Mouse (Mus musculus): ENCODE measurements around the gene Ssbp2. TPM values are rescaled to one million over a fixed set of nuclear protein-coding genes. Genes with fewer than 3 reads are reported as not detected.

Gene Ssbp2
- polyA plus RNA-seq, 1 experiment from 2014 or later: 112 TPM

GRCm38 (mm10) chr13:91462395-91462794 lies 2.3 kb downstream of the Ssbp2 start:
- ATAC-seq (ENCODE audit: insufficient number of reproducible peaks, insufficient read depth, low FRiP score, low read depth): no peak
- Histone ChIP-seq H3K4me1 (ENCODE audit: control insufficient read depth in 2 of 2, insufficient read depth in 2 of 2, low read length in 2 of 2) (peaks cover 8 to 27% of the 10 kb centered on the region in 2 experiments), H3K27me3 (ENCODE audit: control insufficient read depth, insufficient read depth, low read length) (no peaks in the 10 kb centered on the region), H3K4me3 (ENCODE audit: control insufficient read depth in 1 of 2, insufficient read depth in 1 of 2, low read depth in 1 of 2, low read length in 2 of 2) (peak overlapping the region; percentile 79 to 87), H3K4me2 (ENCODE audit: low read length) (peak overlapping the region; percentile 83), H3K36me3 (ENCODE audit: control insufficient read depth, insufficient read depth, low read length) (no peaks in the 10 kb centered on the region), H3K27ac (replicated peaks in 1 of 2; ENCODE audit: control insufficient read depth in 1 of 2, insufficient read depth in 1 of 2, low read depth in 2 of 2, low read length in 2 of 2) (peak overlapping the region in 1 of 2 experiments; percentile 95; a peak in 1 of 4 replicates), H3K9ac (ENCODE audit: low read length) (peak overlapping the region; percentile 95), H3K9me3 (ENCODE audit: control insufficient read depth, low read length) (no peaks in the 10 kb centered on the region)
- 12% methylated on average over 2 of the region's 2 CpGs for WGBS

DNA sequence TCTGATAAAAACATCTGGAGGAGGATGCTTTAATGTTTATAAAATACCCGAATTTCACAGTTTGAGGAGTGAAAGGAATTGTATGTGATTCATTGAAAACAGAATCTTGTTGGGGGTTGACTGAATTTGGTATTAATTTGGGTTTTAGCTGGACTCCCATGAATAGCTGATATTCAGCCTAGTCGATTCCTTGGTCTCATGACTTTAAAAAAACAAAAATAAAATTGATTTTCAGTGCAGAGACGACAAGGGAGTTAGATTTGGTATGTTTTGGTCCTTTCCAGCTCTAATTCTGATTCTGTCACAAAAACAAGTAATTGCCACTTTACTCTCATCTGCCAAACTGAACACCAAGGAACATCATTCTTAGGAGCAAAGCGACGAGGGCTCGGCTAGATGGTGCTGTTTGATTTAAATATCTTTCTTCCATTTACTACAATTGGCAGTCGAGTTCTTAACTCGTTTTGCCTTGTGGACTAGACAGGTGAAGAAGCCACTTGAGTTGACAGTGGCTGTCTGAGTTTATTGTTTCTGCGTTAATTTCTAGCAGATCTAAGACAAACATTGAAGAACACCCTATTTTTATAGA lies 2.9 kb downstream of the Ssbp2 start:
- H3K4me2 ChIP-seq (ENCODE audit: low read length): peak overlapping the region; percentile 4; the same call in 1 of the 2 replicates
- WGBS: 32% methylated on average over 9 of the region's 9 CpGs
- no peak overlapping the region for H3K4me3 ChIP-seq (ENCODE audit: control insufficient read depth in 1 of 2, insufficient read depth in 1 of 2, low read depth in 1 of 2, low read length in 2 of 2)
- no peaks in the 10 kb centered on the region for H3K36me3 ChIP-seq (ENCODE audit: control insufficient read depth, insufficient read depth, low read length)
- no peaks in the 10 kb centered on the region for H3K9me3 ChIP-seq (ENCODE audit: control insufficient read depth, low read length)
- no peak overlapping the region for H3K27ac ChIP-seq (replicated peaks in 1 of 2; ENCODE audit: control insufficient read depth in 1 of 2, insufficient read depth in 1 of 2, low read depth in 2 of 2, low read length in 2 of 2)
- H3K9ac ChIP-seq (ENCODE audit: low read length): no peak overlapping the region
- peaks cover 8 to 27% of the 10 kb centered on the region in 2 experiments for H3K4me1 ChIP-seq (ENCODE audit: control insufficient read depth in 2 of 2, insufficient read depth in 2 of 2, low read length in 2 of 2)
- ATAC-seq (ENCODE audit: insufficient number of reproducible peaks, insufficient read depth, low FRiP score, low read depth): no peak
- no peaks in the 10 kb centered on the region for H3K27me3 ChIP-seq (ENCODE audit: control insufficient read depth, insufficient read depth, low read length)

DNA sequence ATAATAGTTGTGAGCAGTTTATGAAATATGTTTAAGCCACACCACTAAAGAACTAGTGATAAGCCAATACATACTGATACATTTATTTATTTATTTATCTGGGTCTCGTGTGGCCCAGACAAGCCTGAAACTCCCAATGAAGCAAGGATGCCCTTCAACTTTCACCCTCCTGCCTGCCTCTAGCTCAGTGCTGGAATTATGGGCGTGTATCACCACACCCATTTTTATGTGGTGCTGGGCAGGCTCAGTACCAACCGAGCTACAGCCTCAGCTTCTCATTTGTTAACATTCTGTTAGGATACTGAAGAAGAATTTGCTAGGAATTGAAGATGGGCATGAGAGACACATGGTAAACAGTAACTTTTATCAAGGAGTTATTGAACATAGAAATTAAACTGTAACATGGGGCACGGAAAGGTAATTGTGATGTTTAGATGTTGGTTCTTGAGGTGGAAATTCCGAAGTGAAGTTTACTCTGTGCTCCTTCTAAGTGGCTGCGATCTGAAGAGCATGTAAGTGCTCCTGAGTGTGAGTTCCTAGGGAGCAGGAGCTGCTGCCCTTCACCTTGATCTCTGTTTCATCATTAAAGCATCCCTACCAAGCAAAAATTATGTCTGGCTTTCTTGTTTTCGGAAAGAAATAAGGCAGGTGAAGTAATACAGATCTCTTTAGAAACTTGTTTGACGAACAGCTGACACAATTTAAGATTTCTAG lies 5.1 kb downstream of the Ssbp2 start:
- peaks cover under 1 to 11% of the 10 kb centered on the region in 2 experiments for H3K4me1 ChIP-seq (ENCODE audit: control insufficient read depth in 2 of 2, insufficient read depth in 2 of 2, low read length in 2 of 2)
- no peaks in the 10 kb centered on the region for H3K36me3 ChIP-seq (ENCODE audit: control insufficient read depth, insufficient read depth, low read length)
- H3K27me3 ChIP-seq (ENCODE audit: control insufficient read depth, insufficient read depth, low read length): no peaks in the 10 kb centered on the region
- no peak overlapping the region for H3K9ac ChIP-seq (ENCODE audit: low read length)
- H3K27ac ChIP-seq (replicated peaks in 1 of 2; ENCODE audit: control insufficient read depth in 1 of 2, insufficient read depth in 1 of 2, low read depth in 2 of 2, low read length in 2 of 2): no peak overlapping the region
- 66% methylated on average over 8 of the region's 8 CpGs for WGBS
- ATAC-seq (ENCODE audit: insufficient number of reproducible peaks, insufficient read depth, low FRiP score, low read depth): no peak
- no peak overlapping the region for H3K4me3 ChIP-seq (ENCODE audit: control insufficient read depth in 1 of 2, insufficient read depth in 1 of 2, low read depth in 1 of 2, low read length in 2 of 2)
- no peaks in the 10 kb centered on the region for H3K9me3 ChIP-seq (ENCODE audit: control insufficient read depth, low read length)
- H3K4me2 ChIP-seq (ENCODE audit: low read length): no peak overlapping the region

- 55% methylated on average over 2 of the region's 2 CpGs for WGBS
- Histone ChIP-seq H3K36me3 (ENCODE audit: control insufficient read depth, insufficient read depth, low read length) (no peaks in the 10 kb centered on the region), H3K9ac (ENCODE audit: low read length) (no peak overlapping the region), H3K4me1 (ENCODE audit: control insufficient read depth in 2 of 2, insufficient read depth in 2 of 2, low read length in 2 of 2) (peaks cover 6 to 35% of the 10 kb centered on the region in 2 experiments), H3K4me2 (ENCODE audit: low read length) (no peak overlapping the region), H3K4me3 (ENCODE audit: control insufficient read depth in 1 of 2, insufficient read depth in 1 of 2, low read depth in 1 of 2, low read length in 2 of 2) (no peak overlapping the region), H3K27ac (replicated peaks in 1 of 2; ENCODE audit: control insufficient read depth in 1 of 2, insufficient read depth in 1 of 2, low read depth in 2 of 2, low read length in 2 of 2) (no peak overlapping the region), H3K27me3 (ENCODE audit: control insufficient read depth, insufficient read depth, low read length) (no peaks in the 10 kb centered on the region), H3K9me3 (ENCODE audit: control insufficient read depth, low read length) (0 out of 2 replicates have a peak, but pooled peaks cover 3% of the 10 kb centered on the region)
- ATAC-seq (ENCODE audit: insufficient number of reproducible peaks, insufficient read depth, low FRiP score, low read depth): no peak
Measured at GRCm38 (mm10) chr13:91471566-91471965, 11.5 kb downstream of the Ssbp2 start.

DNA sequence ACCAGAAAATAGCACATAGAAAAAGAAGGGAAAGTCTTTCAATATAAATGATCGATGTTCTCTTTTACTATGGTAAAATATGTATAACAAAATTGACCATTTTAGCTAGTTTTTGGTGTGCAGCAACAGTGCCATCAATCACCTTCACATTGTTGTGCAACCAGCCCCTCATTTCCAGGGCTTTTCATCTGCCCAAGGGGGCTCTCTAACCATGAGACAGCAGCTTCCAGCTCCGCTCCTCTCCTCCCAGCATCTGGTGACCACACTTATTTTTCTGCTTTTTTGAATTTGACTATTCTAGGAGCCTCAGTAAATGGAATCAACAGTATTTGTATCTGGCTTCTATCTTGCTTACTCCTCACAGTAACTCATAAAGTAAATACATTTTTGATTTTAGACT lies 11.9 kb downstream of the Ssbp2 start:
- Histone ChIP-seq H3K4me2 (ENCODE audit: low read length) (no peak overlapping the region), H3K27me3 (ENCODE audit: control insufficient read depth, insufficient read depth, low read length) (no peaks in the 10 kb centered on the region), H3K27ac (replicated peaks in 1 of 2; ENCODE audit: control insufficient read depth in 1 of 2, insufficient read depth in 1 of 2, low read depth in 2 of 2, low read length in 2 of 2) (no peak overlapping the region), H3K9ac (ENCODE audit: low read length) (no peak overlapping the region), H3K9me3 (ENCODE audit: control insufficient read depth, low read length) (0 out of 2 replicates have a peak, but pooled peaks cover 5% of the 10 kb centered on the region), H3K4me1 (ENCODE audit: control insufficient read depth in 2 of 2, insufficient read depth in 2 of 2, low read length in 2 of 2) (peaks cover 6 to 35% of the 10 kb centered on the region in 2 experiments), H3K4me3 (ENCODE audit: control insufficient read depth in 1 of 2, insufficient read depth in 1 of 2, low read depth in 1 of 2, low read length in 2 of 2) (no peak overlapping the region), H3K36me3 (ENCODE audit: control insufficient read depth, insufficient read depth, low read length) (no peaks in the 10 kb centered on the region)
- no peak for ATAC-seq (ENCODE audit: insufficient number of reproducible peaks, insufficient read depth, low FRiP score, low read depth)
- WGBS: 98% methylated on average over 2 of the region's 2 CpGs

DNA sequence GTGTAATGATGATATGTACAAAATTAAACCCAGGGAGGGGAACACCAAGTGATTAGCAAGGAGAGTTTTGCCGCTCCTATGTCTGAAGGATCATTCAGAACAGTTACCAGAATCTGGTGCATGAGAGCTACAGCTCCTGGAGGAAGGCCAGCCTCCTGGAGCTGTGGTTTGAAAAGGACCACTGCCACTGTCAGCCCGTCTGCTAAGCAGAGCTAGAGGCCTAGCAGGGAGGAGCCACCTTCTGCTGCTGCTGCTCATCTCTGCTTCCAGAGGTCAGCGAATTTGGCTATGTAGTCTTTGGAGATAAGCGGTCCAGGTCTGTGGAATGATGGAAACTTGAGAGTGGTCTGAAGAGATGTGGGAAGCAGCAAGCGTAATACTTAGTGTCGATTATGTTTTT lies 13.4 kb downstream of the Ssbp2 start:
- Histone ChIP-seq H3K4me3 (ENCODE audit: control insufficient read depth in 1 of 2, insufficient read depth in 1 of 2, low read depth in 1 of 2, low read length in 2 of 2) (no peak overlapping the region), H3K4me1 (ENCODE audit: control insufficient read depth in 2 of 2, insufficient read depth in 2 of 2, low read length in 2 of 2) (peaks cover 9 to 45% of the 10 kb centered on the region in 2 experiments), H3K9ac (ENCODE audit: low read length) (no peak overlapping the region), H3K27me3 (ENCODE audit: control insufficient read depth, insufficient read depth, low read length) (no peaks in the 10 kb centered on the region), H3K9me3 (ENCODE audit: control insufficient read depth, low read length) (0 out of 2 replicates have a peak, but pooled peaks cover 5% of the 10 kb centered on the region), H3K36me3 (ENCODE audit: control insufficient read depth, insufficient read depth, low read length) (no peaks in the 10 kb centered on the region), H3K27ac (replicated peaks in 1 of 2; ENCODE audit: control insufficient read depth in 1 of 2, insufficient read depth in 1 of 2, low read depth in 2 of 2, low read length in 2 of 2) (peak overlapping the region; percentile 69 to 74), H3K4me2 (ENCODE audit: low read length) (no peak overlapping the region; the same call in 1 of the 2 replicates)
- WGBS: 15% methylated on average over 6 of the region's 6 CpGs
- no peak for ATAC-seq (ENCODE audit: insufficient number of reproducible peaks, insufficient read depth, low FRiP score, low read depth)

GRCm38 (mm10) chr13:91474027-91474426 lies 13.9 kb downstream of the Ssbp2 start:
- H3K27ac ChIP-seq (replicated peaks in 1 of 2; ENCODE audit: control insufficient read depth in 1 of 2, insufficient read depth in 1 of 2, low read depth in 2 of 2, low read length in 2 of 2): peak overlapping the region in 1 of 2 experiments; percentile 56; a peak in 2 of 4 replicates

More at GRCm38 (mm10) chr13:91474027-91474426, 13.9 kb downstream of the Ssbp2 start:
- peaks cover 9 to 45% of the 10 kb centered on the region in 2 experiments for H3K4me1 ChIP-seq (ENCODE audit: control insufficient read depth in 2 of 2, insufficient read depth in 2 of 2, low read length in 2 of 2)
- no peak for ATAC-seq (ENCODE audit: insufficient number of reproducible peaks, insufficient read depth, low FRiP score, low read depth)
- no peak overlapping the region for H3K4me3 ChIP-seq (ENCODE audit: control insufficient read depth in 1 of 2, insufficient read depth in 1 of 2, low read depth in 1 of 2, low read length in 2 of 2)
- 0 out of 2 replicates have a peak, but pooled peaks cover 5% of the 10 kb centered on the region for H3K9me3 ChIP-seq (ENCODE audit: control insufficient read depth, low read length)
- H3K4me2 ChIP-seq (ENCODE audit: low read length): no peak overlapping the region
- H3K36me3 ChIP-seq (ENCODE audit: control insufficient read depth, insufficient read depth, low read length): no peaks in the 10 kb centered on the region
- peak overlapping the region; percentile 50; the same call in 1 of the 2 replicates for H3K9ac ChIP-seq (ENCODE audit: low read length)
- 13% methylated on average over 1 of the region's 1 CpGs for WGBS
- H3K27me3 ChIP-seq (ENCODE audit: control insufficient read depth, insufficient read depth, low read length): no peaks in the 10 kb centered on the region

Data from heart, embryonic 14.5 days (tissue).